Mouse (Mus musculus): Measurements from ENCODE around the gene Bcl11b. TPM values are rescaled to one million over a fixed set of nuclear protein-coding genes. Genes with fewer than 3 reads are reported as not detected.

Bcl11b gene
- total RNA-seq, 2 experiments from 2014 or later, result 0.54 to 0.56 TPM

DNA sequence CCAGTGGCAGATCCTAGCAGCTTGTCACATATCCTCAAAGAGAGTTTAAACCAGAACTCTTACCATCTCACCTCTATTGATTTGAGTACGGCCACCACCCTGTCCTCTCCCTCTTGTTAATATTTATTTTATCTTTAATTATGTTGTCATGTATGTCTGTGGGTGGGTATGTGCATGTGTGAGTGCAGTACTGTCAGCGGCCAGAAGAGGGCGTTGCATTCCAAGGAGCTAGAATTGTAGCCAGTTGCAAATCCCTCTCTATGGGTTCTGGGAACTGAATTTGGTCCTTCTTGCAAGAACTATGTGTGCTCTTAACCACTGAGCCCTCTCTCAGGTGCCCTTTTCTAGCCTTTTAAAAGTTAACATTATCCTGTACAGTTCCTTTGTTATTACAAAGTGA, 98.1 kb downstream of the Bcl11b start:
- no peak for DNase-seq (ENCODE audit: low spot score in 2 of 2)

DNA sequence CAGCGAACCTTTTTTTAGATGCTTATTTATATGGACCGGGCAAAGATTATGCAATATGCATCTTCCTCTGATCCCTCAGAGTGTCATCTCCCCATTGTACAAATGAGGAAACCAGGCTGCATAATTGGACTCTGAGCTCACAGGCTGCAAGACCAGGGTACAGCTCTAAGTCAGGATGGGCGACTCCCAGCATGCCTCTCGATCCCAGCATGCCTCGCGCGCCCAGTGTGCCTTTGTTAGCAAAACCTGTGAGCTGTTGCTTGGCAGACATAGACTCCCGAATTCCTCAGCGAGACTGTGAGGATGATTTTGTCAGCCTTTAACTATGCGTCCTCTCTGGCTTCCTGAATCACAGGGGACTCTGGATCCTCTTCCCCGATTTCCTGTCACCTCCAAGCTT, 98.9 kb downstream of the Bcl11b start:
- no peak for DNase-seq (ENCODE audit: low spot score in 2 of 2)

DNA sequence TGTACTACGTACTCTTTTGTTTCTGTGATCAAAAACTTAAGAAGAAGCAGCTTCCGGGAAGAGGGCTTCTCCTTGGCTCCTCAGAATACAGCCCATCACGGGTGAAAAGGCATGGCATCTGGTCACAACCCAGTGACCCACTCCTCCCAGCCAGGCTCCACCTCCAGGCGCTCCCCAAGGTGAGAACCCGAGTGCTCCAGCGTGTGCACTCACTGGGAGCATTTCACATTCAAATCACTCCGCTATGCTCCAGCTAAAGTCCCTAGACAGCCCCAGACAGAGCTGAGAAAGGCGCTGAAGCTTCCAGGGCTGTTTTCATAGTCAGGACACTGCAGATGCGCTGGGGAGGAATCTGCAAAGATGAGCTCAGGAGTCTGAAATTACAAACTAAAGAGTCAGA, 99.5 kb downstream of the Bcl11b start:
- no peak for DNase-seq (ENCODE audit: low spot score in 2 of 2)

DNA sequence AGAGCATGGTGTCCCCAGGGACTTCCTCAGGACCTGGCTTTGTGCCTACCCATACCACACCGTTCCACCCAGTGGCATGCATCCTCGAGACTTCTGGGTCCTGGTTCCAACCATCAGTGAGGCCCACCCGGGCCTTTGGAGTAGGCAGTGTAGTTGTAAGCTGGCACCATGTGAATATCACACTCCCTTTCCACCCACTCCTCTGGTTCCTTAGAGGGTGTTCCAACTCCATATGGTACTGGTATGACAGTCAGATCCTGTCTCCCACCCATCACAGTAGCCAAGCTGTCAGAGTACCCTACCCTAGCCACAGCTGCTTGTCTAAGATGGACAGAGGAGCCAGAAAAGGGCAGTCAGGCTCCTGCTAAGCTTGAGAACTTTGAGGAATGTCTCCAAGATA, 112.0 kb downstream of the Bcl11b start:
- DNase-seq (ENCODE audit: low spot score in 2 of 2), result no peak

DNA sequence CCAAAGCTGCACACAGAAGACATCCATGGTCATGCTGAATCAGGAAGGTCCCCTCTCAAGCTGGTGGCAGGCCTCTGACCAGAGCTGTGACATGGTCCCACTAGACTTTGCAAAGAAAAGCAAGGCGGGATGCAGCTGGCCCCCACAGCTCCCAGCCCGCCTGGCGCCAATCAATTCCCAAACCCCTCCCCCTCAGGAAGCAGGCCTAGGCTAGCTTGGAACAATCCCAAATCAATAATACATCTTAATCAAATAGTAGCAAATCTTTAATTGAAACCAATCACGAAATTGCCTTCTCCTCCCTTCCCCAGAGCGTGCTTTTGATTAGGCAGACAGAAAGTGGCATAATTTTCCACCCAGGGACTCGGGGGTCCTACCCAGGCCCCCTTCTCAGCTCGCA, 113.1 kb downstream of the Bcl11b start:
- DNase-seq (ENCODE audit: low spot score in 2 of 2), result no peak

DNA sequence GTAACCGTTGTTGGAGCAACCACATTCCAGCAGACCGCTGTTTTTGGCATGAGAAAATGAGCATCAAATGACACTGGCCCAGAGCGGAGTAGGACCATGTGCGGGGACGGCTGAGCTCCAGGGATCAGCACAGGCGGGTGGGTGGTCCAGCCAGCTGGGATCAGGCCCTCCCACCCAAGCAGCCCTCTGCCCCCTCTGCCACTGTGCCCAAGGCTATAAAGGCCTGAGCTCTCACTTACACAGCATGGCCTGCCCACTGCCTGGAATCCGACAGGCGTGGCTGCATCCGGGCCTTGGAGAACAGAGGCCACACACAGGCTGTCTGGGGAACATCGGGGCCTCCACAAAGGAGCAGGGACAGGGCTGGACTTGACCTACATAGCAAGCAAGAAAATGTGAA, 113.6 kb downstream of the Bcl11b start:
- no peak for DNase-seq (ENCODE audit: low spot score in 2 of 2)

DNA sequence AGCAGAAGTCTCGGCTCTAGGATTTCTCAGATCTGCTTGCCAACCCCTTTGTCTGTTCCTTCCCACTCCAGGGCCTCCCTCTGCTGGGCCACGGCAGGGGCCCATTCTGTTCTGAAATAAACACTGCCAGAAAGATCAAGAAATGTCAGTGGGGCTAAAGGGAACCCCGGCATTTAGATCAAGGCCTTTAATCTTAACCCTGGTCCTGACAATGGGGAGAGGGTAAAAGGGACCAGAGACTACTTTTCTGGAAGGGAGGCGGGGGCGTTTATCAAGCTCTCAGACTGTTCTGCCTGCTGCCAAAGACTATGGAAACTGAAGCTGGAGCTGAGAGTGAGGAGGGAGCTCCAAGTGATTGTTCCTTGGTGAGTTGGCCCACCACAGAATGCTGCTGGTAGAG, 114.8 kb downstream of the Bcl11b start:
- no peak for DNase-seq (ENCODE audit: low spot score in 2 of 2)

DNA sequence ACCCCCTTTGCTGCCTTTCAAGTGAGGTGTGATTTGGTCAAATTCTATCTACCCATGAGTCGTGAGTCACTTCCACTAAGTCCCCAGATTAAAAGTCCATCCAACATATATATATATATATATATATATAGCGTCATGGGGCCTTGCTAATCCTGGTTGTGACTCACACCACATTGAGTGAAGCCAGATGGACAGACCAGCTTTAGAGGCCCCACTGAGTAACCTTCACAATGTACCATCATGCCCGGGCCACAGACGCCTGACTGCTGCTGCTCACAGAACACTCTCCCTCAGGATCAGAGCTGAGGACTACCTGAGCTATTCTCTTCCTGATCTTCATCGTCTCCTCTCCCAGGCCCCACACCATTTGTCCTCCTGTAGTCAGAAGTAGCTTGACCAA, 115.4 kb downstream of the Bcl11b start:
- no peak for DNase-seq (ENCODE audit: low spot score in 2 of 2)

DNA sequence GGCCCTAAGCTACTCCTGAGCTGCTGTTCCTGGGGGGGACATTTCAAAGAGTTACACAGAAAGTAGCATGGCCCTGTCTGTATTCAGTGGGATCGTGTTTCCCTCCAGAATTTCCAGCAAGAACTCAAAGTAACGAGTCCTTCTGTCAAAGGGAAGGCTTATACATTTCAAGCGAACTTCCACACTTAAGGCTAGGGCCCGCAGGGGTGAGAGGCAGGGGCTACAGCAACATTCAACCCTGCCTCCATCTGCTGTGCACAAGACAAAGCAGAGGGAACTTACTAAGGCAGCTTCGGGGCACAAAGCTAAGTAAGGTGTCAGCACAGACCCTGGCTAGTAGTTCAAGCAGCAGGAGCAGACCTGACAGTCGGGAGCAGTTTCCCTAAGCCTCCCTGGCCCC, 115.8 kb downstream of the Bcl11b start:
- no peak for DNase-seq (ENCODE audit: low spot score in 2 of 2)

DNA sequence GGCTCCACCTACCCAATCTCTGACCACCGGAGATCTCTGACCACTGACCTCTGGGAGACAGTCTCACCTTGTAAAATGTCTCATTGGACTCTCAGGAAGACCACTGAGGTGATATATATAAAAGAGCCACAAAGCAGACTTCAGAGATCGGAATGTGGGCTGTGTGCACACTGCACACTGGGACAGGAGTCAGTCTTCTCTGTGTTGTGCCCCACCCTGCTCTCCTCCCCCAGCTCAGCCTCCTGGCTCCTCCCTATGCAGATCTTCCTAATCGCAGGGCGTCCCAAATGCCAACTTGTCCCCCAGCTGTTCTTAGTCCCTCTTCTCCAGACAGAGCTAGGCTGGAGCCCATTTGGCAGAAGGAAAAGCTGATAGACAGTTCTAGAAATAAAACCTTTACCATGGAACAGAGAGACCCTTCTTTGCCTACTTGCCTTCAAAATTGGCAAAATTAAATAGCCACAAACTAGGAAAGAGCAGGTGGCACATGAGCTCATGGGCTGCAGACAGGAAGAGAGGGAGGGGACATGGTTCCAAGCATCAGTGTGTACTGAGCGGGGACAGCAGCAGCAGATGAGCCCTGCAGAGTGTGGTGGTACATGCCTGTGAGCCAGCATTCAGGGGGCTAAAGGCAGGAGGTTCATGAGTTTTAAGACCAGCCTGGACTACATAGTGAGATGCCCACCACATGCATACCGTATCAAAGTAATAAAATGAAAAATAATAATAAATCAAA, 118.9 kb downstream of the Bcl11b start:
- DNase-seq (ENCODE audit: low spot score in 2 of 2), result no peak

DNA sequence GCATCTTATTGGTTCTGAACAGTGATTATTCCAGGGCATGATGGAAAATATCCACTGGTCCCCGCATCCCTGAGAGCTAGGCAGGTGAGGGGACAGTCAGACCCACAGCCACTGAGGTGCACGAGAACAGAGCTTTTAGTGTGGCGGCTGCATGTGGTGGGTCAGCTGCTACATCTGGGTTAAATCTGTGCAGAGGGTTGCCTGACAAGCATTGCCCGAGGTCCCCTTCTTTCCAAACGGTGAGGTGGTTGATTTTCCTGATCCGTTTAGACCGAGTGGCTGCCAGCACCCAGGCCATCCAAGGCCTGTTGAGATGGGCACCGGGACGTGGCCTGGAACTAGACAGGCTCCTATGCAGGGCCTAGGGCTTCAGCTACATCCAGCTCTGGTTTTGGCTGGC, 121.7 kb downstream of the Bcl11b start:
- DNase-seq (ENCODE audit: low spot score in 2 of 2), result no peak

DNA sequence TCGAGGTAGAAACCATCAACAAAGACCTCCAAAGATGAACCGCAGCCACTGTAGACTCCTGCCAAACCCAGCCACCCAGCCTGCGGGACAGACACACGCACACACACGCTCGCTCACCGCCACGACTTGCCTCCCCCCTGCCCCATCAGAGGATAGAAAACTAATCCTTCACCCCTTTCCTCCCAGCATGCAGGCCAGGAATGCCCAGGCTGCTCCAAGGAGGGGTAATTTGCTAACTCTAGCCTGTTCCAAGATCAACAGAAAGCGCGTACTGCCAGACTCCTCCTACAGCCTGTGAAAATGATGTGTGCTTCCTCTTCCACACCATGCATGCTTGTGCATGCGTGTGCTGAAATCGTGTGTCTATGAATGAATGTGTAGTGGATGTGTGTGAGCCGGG, 122.7 kb downstream of the Bcl11b start:
- DNase-seq (ENCODE audit: low spot score in 2 of 2), result no peak

DNA sequence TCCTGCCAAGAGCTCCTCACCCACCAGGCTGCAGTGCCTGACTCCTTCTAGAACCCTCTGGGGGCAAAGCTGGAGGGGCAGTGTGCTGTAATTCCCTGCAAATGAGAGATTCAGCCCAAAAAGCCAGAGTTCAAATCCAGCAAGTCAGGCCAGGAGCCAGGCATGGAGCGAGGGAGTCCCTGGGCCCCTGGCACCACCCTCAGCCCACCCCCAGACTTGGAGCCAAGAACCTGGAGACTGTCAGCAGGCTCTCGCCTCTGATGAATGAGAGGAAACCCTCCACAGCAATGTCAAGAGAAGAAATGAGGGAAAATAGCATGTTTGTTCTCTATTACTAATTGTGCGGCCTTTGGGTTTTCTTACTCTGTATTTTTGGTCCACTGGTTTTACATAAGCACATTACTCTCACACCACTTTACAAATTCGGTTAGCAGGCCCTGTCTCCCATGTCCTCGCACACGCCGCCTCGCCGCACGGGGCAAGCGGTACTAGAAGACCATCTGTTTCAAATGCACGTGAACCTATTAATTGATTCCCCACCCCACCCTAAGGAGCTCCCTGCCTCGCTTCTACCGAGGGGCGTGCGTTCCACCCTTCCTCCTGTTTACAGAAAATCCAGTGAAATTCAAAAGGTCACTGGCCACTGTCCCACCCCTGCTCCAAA, 124.2 kb downstream of the Bcl11b start:
- DNase-seq (ENCODE audit: low spot score in 2 of 2), result no peak

DNA sequence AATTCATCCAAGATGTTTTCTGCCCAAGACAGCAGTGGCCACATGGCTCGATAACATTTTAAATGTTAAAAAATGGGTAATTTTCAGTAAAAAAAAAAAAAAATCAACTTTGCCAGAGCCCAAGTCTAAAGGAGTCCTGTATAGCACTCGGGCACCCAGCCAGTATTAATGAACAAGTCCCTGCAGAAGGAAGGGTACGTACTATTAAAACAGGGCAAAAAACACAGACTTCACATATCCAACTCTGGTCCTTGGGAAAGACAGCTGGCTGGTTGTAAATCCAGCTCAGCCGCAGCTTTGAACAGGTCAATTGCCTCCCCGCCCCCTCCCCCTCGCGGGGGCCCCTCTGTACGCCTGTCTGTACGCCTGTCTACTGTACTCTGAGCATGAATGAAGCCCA, 127.2 kb downstream of the Bcl11b start:
- no peak for DNase-seq (ENCODE audit: low spot score in 2 of 2)

DNA sequence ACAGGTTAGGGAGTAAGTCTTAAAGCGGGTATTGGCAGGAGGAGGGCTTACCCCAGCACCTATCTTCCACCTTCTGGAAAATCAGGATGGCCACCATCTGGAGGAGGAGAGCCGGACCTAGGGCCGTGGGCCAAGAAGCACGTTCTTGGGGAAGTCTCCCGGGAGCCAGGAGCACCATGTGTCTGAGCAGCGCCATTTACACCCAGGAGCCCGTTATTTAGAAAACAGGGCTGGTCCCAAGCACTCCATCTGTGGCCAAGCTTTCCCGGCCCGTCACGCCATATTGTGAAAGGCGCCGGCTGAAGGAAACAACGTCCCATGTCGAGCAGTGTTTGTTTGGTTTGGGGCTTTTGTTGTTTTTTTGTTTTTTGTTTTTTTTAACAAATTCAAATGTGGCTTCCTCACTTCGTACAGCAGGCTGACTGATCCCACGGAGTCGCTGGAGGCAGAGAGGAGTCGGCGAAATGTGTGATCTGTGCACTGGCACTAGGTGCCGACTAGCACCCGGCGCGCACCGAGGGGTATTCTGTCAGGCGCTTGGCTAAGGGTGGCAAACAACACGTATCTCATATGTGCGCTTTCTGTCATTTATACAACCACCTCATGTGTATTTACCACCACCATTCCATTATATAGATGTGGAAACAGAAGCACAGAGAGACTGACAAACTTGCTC, 128.8 kb downstream of the Bcl11b start:
- no peak for DNase-seq (ENCODE audit: low spot score in 2 of 2)

DNA sequence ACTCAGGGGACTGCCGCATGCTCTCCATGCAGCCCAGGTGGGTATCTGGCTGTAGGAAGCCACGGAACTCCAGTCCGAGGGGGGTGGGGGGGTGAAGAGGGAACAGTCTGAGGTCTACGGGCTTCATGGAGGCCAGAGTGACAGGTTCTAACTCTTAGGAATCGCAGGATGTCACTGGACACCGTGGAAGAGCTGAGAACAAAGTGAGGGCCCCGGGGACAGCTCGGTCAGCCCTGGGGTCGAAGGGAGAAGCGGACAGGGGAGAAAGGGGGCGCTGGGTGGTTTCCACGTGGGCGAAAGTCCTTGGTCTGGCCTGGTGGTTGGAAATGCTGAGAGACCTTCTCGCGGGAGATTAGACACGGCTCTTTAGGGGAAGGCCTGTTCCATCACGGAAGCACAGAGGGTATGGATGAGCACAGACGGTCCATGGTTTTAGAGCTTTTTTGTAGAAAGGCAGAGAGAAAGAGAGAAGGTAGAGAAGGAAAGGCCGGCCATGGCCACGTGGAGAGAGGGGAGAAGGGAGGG, 133.8 kb downstream of the Bcl11b start:
- no peak for DNase-seq (ENCODE audit: low spot score in 2 of 2)

DNA sequence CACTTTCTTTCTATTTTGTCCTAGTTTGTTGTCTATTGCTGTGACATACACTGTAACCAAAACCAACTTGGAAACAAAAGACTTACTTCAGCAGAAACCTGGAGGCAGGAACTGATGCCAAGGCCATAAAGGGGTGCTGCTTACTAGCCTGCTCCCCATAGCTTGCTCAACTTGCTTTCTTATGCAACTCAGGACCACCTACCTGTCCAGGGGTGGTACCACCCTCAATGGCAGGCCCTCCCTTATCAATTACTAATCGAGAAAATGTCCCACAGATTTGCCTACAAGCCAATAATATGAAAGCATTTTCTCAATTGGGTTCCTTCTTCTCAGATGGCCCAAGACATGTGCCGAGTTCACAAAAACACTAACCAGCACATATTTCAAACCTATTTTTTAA, 135.1 kb downstream of the Bcl11b start:
- DNase-seq (ENCODE audit: low spot score in 2 of 2), result no peak

Other genes with a start within 250 kb of the Bcl11b start
- gene Setd3, start 175.7 kb upstream of the Bcl11b start, total RNA-seq (2021), result 100 to 1,000 TPM in 1 of 2 experiments, 10 to 100 TPM in 1; 98.9 to 107 TPM
- gene Ccnk, start 176.0 kb upstream of the Bcl11b start, total RNA-seq (2021), result 10 to 100 TPM; 35.5 to 36.4 TPM